Mouse (Mus musculus) CH12.LX (cell line): ENCODE results near the gene Utp20. TPM values are rescaled to one million over a fixed set of nuclear protein-coding genes. Genes with fewer than 3 reads are reported as not detected.

Experiments
- DNase-seq: peaks from one replicate; pipeline ENCODE4 v3.0.0-alpha.2; 2013; ENCODE audit errors: extremely low read depth
- H3K27ac ChIP-seq: 2 replicates; pipeline ENCODE4 v1.5.1; 2012; ENCODE audit warnings: low read depth, mild to moderate bottlenecking, control low read depth, moderate library complexity; ENCODE audit not compliant: insufficient read depth
- H3K27me3 ChIP-seq: replicated peaks from 2 replicates; pipeline ENCODE3; 2012; ENCODE audit warnings: inconsistent platforms
- H3K36me3 ChIP-seq, 2 experiments: replicated peaks in 1 of 2; 2 replicates each; pipeline versions ENCODE3 to v1.6.1; 2012; ENCODE audit warnings: inconsistent platforms in 1 of 2, low read length in 1 of 2, mild to moderate bottlenecking in 1 of 2, mixed read lengths in 1 of 2, moderate library complexity in 1 of 2; ENCODE audit not compliant: control insufficient read depth in 1 of 2, insufficient read depth in 1 of 2
- H3K4me1 ChIP-seq, 2 experiments: 2 replicates each; pipeline ENCODE4 v1.6.1; 2012; ENCODE audit warnings: inconsistent platforms in 1 of 2, moderate library complexity in 1 of 2; ENCODE audit not compliant: insufficient read depth in 2 of 2, control insufficient read depth in 1 of 2
- H3K4me2 ChIP-seq: 2 replicates; pipeline ENCODE4 v1.6.1; 2012; ENCODE audit warnings: low read depth, mild to moderate bottlenecking, control low read depth; ENCODE audit not compliant: poor library complexity, insufficient read depth, severe bottlenecking
- H3K4me3 ChIP-seq, 3 experiments: fragments of 150-350 bp in 1 of 3; sonication (generic) in 1 of 3; replicated peaks in 1 of 3; 2 replicates each; pipeline versions ENCODE3 to v1.5.1; 2011 to 2012; ENCODE audit warnings: low read depth in 2 of 3, low read length in 2 of 3, mild to moderate bottlenecking in 2 of 3, moderate library complexity in 2 of 3, control low read depth in 1 of 3, improper control_type of control experiment in 1 of 3, inconsistent platforms in 1 of 3, mixed read lengths in 1 of 3; ENCODE audit not compliant: poor library complexity in 1 of 3
- H3K79me2 ChIP-seq: replicated peaks from 2 replicates; pipeline ENCODE4 v1.6.1; 2012; ENCODE audit warnings: mild to moderate bottlenecking, moderate library complexity; ENCODE audit not compliant: control insufficient read depth, poor library complexity, insufficient read depth, severe bottlenecking; ENCODE audit errors: extremely low read depth
- H3K9ac ChIP-seq: 2 replicates; pipeline ENCODE4 v1.6.1; 2012; ENCODE audit warnings: low read depth, mild to moderate bottlenecking, control low read depth, moderate library complexity; ENCODE audit not compliant: insufficient read depth
- H3K9me3 ChIP-seq: replicated peaks from 2 replicates; pipeline ENCODE3; 2012; ENCODE audit warnings: low read length, inconsistent platforms, mixed read lengths
- BHLHE40 ChIP-seq: IDR thresholded peaks from 2 replicates; pipeline ENCODE4 v1.6.1; 2011; ENCODE audit warnings: mild to moderate bottlenecking, low read depth, low read length, improper control_type of control experiment
- CHD1 ChIP-seq: IDR thresholded peaks from 2 replicates; pipeline ENCODE4 v1.6.1; 2012; ENCODE audit warnings: low read depth, low read length, improper control_type of control experiment, inconsistent platforms
- CHD2 ChIP-seq: IDR thresholded peaks from 2 replicates; pipeline ENCODE4 v1.6.1; 2011; ENCODE audit warnings: low read length, improper control_type of control experiment
- E2F4 ChIP-seq: IDR thresholded peaks from 2 replicates; pipeline ENCODE4 v1.6.1; 2011; ENCODE audit warnings: low read depth, low read length, improper control_type of control experiment; ENCODE audit not compliant: insufficient replicate concordance
- ELF1 ChIP-seq: IDR thresholded peaks from 2 replicates; pipeline ENCODE4 v1.6.1; 2014; ENCODE audit warnings: low read depth, mild to moderate bottlenecking, inconsistent platforms, low read length, improper control_type of control experiment
- EP300 ChIP-seq: IDR thresholded peaks from 2 replicates; pipeline ENCODE4 v1.6.1; 2011; ENCODE audit warnings: low read length, improper control_type of control experiment
- GABPA ChIP-seq: IDR thresholded peaks from 2 replicates; pipeline ENCODE4 v1.6.1; 2012; ENCODE audit warnings: low read depth, low read length, improper control_type of control experiment, inconsistent platforms; ENCODE audit not compliant: insufficient replicate concordance
- JUN ChIP-seq: IDR thresholded peaks from 2 replicates; pipeline ENCODE4 v1.6.1; 2011; ENCODE audit warnings: low read depth, mild to moderate bottlenecking, low read length, improper control_type of control experiment, moderate library complexity; ENCODE audit not compliant: insufficient read depth
- MAX ChIP-seq: IDR thresholded peaks from 2 replicates; pipeline ENCODE4 v1.6.1; 2011; ENCODE audit warnings: low read length, improper control_type of control experiment
- MEF2A ChIP-seq: IDR thresholded peaks from 2 replicates; pipeline ENCODE4 v1.6.1; 2014; ENCODE audit warnings: low read depth, mild to moderate bottlenecking, inconsistent platforms, low read length, improper control_type of control experiment, borderline replicate concordance
- MYC ChIP-seq: IDR thresholded peaks from 2 replicates; pipeline ENCODE4 v1.6.1; 2011; ENCODE audit warnings: low read depth, mild to moderate bottlenecking, improper control_type of control experiment, low read length
- NELFE ChIP-seq: IDR thresholded peaks from 2 replicates; pipeline ENCODE4 v1.6.1; 2011; ENCODE audit warnings: low read depth, low read length, improper control_type of control experiment
- POLR2A ChIP-seq: IDR thresholded peaks from 2 replicates; pipeline ENCODE4 v1.6.1; 2011; ENCODE audit warnings: low read depth, mild to moderate bottlenecking, improper control_type of control experiment, low read length
- RAD21 ChIP-seq: IDR thresholded peaks from 2 replicates; pipeline ENCODE4 v1.6.1; 2011; ENCODE audit warnings: low read depth, mild to moderate bottlenecking, low read length, improper control_type of control experiment, moderate library complexity
- SIN3A ChIP-seq: IDR thresholded peaks from 2 replicates; pipeline ENCODE4 v1.6.1; 2012; ENCODE audit warnings: low read length, improper control_type of control experiment, inconsistent platforms
- USF1 ChIP-seq: IDR thresholded peaks from 2 replicates; pipeline ENCODE4 v1.6.1; 2014; ENCODE audit warnings: low read depth, mild to moderate bottlenecking, inconsistent platforms, low read length, improper control_type of control experiment
- ZC3H11A ChIP-seq: IDR thresholded peaks from 2 replicates; pipeline ENCODE4 v1.6.1; 2012; ENCODE audit warnings: low read depth, mild to moderate bottlenecking, inconsistent platforms, low read length, improper control_type of control experiment
- ZKSCAN1 ChIP-seq: IDR thresholded peaks from 2 replicates; pipeline ENCODE4 v1.6.1; 2012; ENCODE audit warnings: low read depth, inconsistent platforms, low read length, improper control_type of control experiment, borderline replicate concordance
- dilution Hi-C: fragments of 300-500 bp; cut with MboI; formaldehyde crosslinking; loops from 2 replicates; pipeline ENCODE4 v1.14.3; 2020; ENCODE audit warnings: low sequenced_read_pairs; ENCODE audit not compliant: extremely low pct_unique_long_range_greater_than_20kb, extremely low pct_ligation_motif_present
- in situ Hi-C: fragments of 300-500 bp; cut with MboI; formaldehyde crosslinking; loops from 3 replicates; pipeline ENCODE4 v1.14.3; 2019; ENCODE audit warnings: low sequenced_read_pairs, low pct_ligation_motif_present, low pct_unique_long_range_greater_than_20kb, mixed read lengths
- polyA plus RNA-seq: library from polyadenylated mRNA; unstranded; fragments of >175 nt; gene quantifications from 2 replicates; pipeline ENCODE4 v1.2.1, GENCODE M21; 2012; ENCODE audit warnings: low read depth; ENCODE audit not compliant: insufficient read length
- total RNA-seq, 2 experiments: library from RNA; depleted of rRNA; stranded (reverse); fragments of 300-350 nt in 1 of 2; fragments of >200 nt in 1 of 2; gene quantifications; 2 replicates each; pipeline ENCODE4 v1.2.3; 2012 to 2014

Gene Utp20
- total and polyA plus RNA-seq, 3 experiments: 40.1 to 70.4 (median 43.0) TPM

DNA sequence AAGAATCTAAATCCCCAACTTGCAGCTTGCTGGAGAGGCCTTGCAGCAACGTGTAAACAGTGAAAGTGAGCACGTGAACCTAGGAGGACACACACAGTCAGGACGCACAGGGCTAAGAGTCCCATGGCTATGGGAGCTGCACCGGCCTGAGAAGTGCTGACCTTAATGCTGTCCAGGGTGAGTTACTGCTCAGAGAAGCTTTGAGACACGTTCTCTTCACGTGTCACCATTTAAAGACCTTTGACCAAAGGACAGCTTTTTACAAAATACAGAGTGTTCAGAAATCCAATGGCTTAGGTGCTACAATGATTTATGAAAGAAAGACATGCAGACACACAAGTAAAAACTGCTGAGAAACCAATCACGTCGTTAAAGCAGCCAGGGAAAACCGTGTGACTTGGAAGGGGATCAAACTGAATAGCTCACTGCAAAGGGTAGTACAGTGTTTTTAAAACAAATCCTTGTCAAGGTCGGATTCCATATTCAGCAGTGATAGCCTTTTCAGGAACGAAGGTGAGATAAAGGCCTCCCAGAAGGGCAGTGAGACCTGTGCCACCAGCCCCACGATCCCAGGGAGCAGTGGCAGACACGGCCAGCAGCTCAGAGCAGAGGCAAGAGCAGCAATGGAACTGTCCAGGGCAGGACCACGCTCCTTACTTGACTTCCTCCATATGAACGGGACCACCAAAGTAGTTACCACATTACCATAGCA lies 61.0 kb downstream of the Utp20 start:
- Histone ChIP-seq H3K9me3 (no peaks in the 10 kb centered on the region), H3K4me2 (no peak overlapping the region), H3K36me3 (peaks cover 80 to 100% of the 10 kb centered on the region in 2 experiments), H3K79me2 (no peaks in the 10 kb centered on the region), H3K27ac (no peak overlapping the region), H3K4me3 (no peak overlapping the region), H3K27me3 (no peaks in the 10 kb centered on the region), H3K9ac (no peak overlapping the region), H3K4me1 (no peaks in the 10 kb centered on the region)
- no peak for TF ChIP-seq ZKSCAN1
- no peak for TF ChIP-seq MEF2A
- no peak for TF ChIP-seq SIN3A
- no peak for TF ChIP-seq CHD2
- TF ChIP-seq MYC: no peak
- TF ChIP-seq ZC3H11A: no peak
- TF ChIP-seq EP300: no peak
- TF ChIP-seq GABPA: no peak
- TF ChIP-seq POLR2A: no peak
- TF ChIP-seq CHD1: no peak
- no peak for TF ChIP-seq ELF1
- DNase-seq: no peak
- dilution Hi-C loops (no loop called here), in situ Hi-C loops (no loop called here)

DNA sequence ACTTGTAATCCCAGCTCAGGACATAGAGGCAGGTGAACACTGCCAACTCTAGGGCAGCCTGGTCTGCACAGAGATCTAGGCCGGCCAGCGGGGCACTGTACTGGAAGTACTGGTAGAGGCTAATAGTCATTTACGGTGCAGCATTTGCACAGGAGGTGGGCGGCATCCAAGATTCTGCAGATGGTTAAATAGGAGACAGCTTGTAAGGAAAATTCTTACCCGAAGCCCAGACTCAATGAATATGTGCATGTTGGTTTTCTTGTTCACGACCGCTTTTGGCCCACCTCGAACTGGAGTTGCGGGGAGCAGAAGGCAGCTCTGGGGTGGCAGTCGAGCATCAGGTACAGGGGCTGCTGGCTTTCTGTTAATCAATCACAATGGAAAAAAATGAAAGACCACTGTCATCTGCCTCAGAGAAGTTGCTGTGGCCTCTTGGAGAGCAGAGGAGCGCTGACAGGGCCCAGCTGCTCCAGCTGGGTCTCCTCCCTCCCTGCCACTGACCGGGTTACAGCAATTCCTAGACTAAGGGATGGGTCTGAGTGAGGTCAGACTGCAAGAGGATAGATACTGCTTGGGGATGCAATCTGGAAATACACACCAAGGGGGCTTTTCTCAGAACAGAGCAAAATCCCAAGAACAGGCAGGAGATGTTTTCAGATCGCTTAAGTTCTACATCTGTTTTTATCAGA lies 64.9 kb downstream of the Utp20 start:
- Histone ChIP-seq H3K4me1 (no peaks in the 10 kb centered on the region), H3K27me3 (no peaks in the 10 kb centered on the region), H3K79me2 (no peaks in the 10 kb centered on the region), H3K9ac (no peak overlapping the region), H3K9me3 (no peaks in the 10 kb centered on the region), H3K36me3 (peaks cover 81 to 99% of the 10 kb centered on the region in 2 experiments), H3K27ac (no peak overlapping the region), H3K4me2 (no peak overlapping the region), H3K4me3 (no peak overlapping the region)
- in situ Hi-C loops: no loop called here
- no peak for TF ChIP-seq JUN
- no peak for TF ChIP-seq RAD21
- TF ChIP-seq CHD1: no peak
- no peak for TF ChIP-seq BHLHE40
- no peak for TF ChIP-seq E2F4
- TF ChIP-seq ZC3H11A: no peak
- TF ChIP-seq NELFE: no peak
- TF ChIP-seq USF1: no peak
- no peak for TF ChIP-seq MAX
- DNase-seq: no peak
- dilution Hi-C loops: no loop called here
